Mouse (Mus musculus) G1E-ER4 (cell line): ENCODE data around the gene Eef1akmt1. TPM values are rescaled to one million over a fixed set of nuclear protein-coding genes. Genes with fewer than 3 reads are reported as not detected.

ENCODE experiments used
- GATA1 ChIP-seq: IDR thresholded peaks from one replicate; pipeline ENCODE4 v1.8.0; 2012; ENCODE audit warnings: low read length, inconsistent platforms
- polyA plus RNA-seq: library from polyadenylated mRNA; stranded (reverse); fragments of >175 nt; gene quantifications from 2 replicates; pipeline ENCODE4 v1.2.3, GENCODE M21; 2012

Gene Eef1akmt1
- polyA plus RNA-seq, result 1.1 and 2.8 TPM in 2 replicates

GRCm38 (mm10) chr14:57571155-57572133, at the start of gene Eef1akmt1:
Gene Eef1akmt1, minus strand, starts transcription at chr14:57571612.
- peak; percentile 5 for TF ChIP-seq GATA1

DNA sequence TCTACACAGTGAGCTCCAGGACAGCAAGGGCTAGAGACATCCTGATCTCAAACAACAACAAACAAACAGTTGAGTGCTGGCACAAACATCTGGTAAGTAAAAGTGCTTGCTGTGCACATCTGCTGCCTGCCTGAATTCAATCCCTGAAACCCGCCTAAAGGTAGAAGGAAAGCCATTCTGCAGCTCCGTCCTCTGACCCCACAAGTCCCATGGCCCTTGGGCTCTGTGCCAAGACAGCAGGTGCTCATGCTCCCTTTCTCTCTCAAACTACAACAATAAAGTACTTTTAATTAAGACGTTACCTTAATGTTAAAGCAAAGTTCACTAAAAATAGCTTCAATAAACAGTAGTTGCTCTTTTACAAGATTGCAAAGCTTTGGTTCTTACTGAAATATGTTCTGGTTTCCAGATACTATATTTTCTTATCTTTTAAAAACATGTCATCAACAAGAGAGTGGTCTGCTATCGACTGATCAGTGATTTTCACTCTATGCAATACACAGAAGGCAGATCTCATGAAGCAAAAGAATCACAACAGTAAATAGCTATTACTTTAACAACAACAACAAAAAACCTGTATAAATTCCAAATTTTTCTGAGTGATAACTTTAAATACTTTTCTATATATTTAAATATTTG, 49.3 kb upstream of the Eef1akmt1 start:
- TF ChIP-seq GATA1, result no peak

- TF ChIP-seq GATA1, result no peak
Measured at GRCm38 (mm10) chr14:57619487-57619886, 48.1 kb upstream of the Eef1akmt1 start.

DNA sequence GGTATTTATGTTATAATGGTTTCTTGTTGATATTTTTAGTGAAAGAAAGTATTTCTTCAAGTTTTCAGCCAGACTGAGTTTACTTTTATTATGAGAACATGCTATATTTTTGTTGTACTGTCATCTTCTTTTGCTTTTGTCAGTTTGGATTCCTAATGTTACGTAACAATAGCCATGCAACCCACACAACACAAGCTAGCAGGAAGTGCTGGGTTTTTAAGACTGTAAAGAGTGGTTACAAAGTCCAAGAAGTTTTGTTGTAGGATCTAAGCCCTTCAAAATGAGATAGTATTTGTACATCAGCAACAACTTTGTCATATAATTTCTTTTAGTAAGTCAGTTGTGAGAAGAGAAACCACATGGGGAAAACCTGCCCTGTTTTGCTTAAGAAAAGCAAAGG, 46.3 kb upstream of the Eef1akmt1 start:
- TF ChIP-seq GATA1, result no peak

DNA sequence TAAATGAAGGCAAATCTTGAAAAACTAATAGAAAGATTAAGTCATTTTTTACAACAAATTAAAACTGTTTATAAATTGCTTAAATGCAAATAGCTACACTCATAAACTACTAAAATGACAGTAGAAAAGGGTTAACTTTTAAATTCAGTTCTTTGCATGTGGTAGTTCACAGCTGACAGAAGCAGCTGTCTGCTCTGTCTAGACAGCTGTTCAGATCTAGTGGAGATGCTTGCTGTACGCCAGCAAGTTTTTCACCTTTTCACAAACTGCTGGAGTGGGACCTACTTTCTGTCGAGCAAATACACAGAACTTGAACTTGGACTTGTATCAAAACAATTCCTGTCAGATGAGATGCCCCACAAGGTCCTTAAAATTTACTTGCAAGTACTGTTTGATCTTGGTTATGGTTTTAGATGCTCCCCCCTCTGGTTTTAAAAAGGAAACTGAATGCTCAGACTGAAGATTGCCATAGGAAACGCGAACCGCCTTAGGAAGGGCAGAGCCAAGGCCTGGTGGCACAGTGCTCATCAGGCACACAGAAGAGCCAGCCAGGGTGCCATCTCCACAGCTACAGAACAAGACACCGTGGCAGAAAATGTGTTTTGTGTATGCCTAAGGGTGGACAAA, 45.0 kb upstream of the Eef1akmt1 start:
- no peak for TF ChIP-seq GATA1

DNA sequence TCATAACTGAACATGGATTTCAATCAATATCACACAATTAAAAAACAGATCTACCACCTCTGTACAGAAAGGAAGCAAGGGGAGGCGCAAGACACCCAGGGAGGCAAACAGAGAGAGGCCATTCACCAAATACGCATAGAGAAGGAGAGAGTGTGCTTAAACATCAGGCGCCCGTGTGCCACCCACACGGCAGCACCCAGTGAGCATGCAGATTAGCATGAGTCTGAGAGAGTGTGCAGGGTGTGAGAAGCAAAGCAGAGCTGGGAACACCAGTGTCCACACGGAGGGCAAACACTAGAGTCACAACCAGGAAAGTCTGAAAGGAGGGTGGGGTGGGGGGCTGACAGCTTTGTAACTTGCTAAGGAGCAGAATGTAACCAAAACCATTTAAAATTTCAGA, 44.4 kb upstream of the Eef1akmt1 start:
- TF ChIP-seq GATA1, result no peak

DNA sequence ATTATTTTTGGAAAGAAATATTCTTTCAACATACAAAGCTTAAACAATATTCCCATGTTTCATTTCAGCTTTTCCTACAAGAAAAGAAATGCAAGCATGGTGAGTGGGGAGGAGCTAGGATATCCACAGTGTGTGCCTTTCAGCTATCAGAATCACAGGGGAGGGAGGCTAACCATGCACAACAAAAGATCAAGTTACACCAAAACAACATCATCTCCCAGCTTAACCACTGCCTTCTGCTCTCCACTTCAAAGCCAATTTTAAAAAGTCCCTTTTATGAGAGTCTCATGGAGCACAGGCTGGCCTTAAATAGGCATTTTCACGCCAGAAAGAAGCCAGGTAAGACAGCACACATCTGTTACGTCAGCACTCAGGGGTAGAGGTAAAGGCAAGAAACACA, 39.6 kb upstream of the Eef1akmt1 start:
- TF ChIP-seq GATA1, result no peak

GRCm38 (mm10) chr14:57609816-57610329, 38.5 kb upstream of the Eef1akmt1 start:
- TF ChIP-seq GATA1, result no peak

DNA sequence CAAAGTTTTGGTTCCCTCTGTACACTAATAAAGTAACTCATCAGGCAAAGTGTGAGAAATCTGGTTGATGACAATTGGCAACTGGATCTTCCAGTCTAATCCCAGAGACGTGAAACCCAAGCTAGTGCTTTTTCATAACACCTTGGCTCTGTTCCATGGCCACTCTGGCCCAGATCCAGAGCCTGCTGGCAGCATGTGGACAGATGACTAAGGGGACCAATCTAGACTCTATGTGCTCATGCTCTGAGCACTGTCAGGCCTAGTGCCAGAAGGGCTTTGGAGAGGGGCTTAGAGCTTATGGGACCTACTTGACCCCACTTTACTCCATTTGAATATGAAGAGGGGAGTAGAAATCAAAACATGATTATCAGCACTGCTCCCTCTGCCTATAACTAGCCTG, 36.1 kb upstream of the Eef1akmt1 start:
- TF ChIP-seq GATA1, result no peak

DNA sequence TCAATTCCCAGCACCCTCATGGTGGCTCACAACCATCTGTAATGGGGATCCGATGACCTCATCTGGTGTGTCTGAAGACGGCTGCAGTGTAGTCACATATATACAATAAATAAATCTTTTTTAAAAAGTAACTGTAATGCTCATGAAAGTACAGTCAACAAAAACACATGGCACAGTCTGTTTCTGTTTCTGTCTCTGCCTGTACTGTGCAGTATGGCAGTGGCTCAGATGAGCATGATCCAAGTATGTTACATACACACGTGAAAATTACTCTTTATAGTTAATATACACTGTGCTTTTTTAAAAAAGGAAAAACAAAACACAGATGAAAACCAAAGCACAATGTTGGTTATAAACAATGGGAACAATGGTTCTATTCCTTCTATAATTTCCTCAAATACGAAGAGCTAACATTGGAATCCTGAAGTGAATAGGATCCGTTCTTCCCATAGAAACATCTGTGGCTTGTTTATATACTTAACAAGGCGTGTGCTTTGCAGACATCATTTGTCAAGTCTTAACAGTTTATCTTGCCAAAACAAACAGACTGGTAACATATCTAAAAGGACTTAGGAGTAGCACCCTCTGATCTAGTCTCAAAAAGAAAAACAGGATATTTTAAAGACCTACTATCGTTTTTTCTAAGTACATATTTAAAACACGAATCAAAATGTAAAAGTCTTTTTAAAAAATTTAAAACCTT, 35.4 kb upstream of the Eef1akmt1 start:
- TF ChIP-seq GATA1, result no peak

DNA sequence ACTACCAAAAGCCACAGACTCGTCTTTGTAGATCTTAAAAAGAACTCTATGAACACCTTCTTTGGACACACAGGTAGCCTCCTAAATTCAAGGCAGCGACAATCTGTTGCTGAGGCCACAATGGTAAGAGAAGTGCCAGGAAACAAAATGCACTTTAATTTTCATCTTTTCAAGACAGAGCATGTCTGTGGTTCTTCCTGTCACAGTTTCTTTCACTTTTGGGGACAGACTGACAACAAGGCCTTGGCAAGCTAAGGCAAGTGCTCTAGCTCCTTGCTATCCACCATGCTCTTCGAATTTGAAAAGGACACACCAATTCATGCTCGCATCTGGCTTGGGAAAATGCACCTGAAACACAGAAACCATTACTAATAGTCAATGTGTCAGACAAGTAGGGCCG, 21.9 kb upstream of the Eef1akmt1 start:
- TF ChIP-seq GATA1, result no peak

- TF ChIP-seq GATA1, result no peak
Measured at GRCm38 (mm10) chr14:57591830-57592229, 20.4 kb upstream of the Eef1akmt1 start.

GRCm38 (mm10) chr14:57576364-57577060, 5.1 kb upstream of the Eef1akmt1 start:
- TF ChIP-seq GATA1, result no peak

DNA sequence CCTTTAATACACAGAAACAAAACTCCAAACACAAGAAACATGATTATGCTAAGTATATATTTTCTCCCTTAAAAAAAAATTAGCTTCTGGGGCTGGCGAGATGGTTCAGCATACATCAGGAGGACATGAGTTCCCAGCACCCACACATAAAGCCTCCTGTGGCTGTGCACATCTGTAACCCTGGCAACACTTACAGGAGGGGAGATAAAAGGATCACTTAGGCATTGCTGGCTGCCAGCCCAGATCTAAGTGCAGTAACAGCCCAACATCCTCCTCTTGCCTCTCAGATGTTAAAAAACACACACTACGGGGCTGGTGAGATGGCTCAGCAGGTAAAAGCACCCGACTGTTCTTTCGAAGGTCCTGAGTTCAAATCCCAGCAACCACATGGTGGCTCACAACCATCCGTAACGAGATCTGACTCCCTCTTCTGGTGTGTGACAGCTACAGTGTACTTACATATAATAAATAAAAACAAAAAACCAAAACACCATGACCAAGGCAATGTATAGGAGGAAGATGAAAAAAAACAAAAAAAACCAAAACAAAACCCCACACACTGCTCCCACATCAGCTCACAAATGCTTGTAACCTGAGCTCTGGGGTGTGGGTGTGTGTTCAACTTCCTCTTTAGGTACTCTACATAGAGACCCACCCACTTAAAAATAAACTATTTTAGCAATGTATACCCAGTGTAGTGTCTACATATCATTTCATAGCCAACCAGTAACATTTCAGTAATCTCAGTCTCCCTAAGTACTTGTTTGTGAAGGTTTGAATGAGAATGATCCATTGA, 3.6 kb upstream of the Eef1akmt1 start:
- TF ChIP-seq GATA1, result no peak
